Mouse (Mus musculus): ENCODE results near the gene Zfp990.
"Not testable (repeated sequence)": the region's sequence is repeated elsewhere in the genome, so short reads cannot be mapped to it uniquely, and the experiment has no call there.

GRCm38 (mm10) chr4:145545106-145545505, 34.5 kb downstream of the Zfp990 start:
- TF ChIP-seq CTCF (conservative IDR thresholded peaks at IDR 0.05 in 1 of 2, IDR thresholded peaks at IDR 0.05 in 1 of 2; ENCODE audit: low read depth in 2 of 2, low read length in 2 of 2); EP300 (IDR thresholded peaks at IDR 0.05; ENCODE audit: low read length); GABPA (IDR thresholded peaks at IDR 0.05; ENCODE audit: insufficient replicate concordance, low read depth, low read length); MAFK (IDR thresholded peaks at IDR 0.05; ENCODE audit: insufficient replicate concordance, low read length); ZC3H11A (IDR thresholded peaks at IDR 0.05; ENCODE audit: low read depth, low read length); BHLHE40 (IDR thresholded peaks at IDR 0.05; ENCODE audit: low read depth, low read length); ELF1 (IDR thresholded peaks at IDR 0.05; ENCODE audit: low read depth, low read length); ETS1 (conservative IDR thresholded peaks at IDR 0.05; ENCODE audit: low read depth, low read length); POLR2A (IDR thresholded peaks at IDR 0.05; ENCODE audit: low read depth, low read length): not testable (repeated sequence)
